Mouse (Mus musculus): ENCODE data around the gene 5031410I06Rik. TPM values are rescaled to one million over a fixed set of nuclear protein-coding genes. Genes with fewer than 3 reads are reported as not detected.
"Not testable (repeated sequence)": the region's sequence is repeated elsewhere in the genome, so short reads cannot be mapped to it uniquely, and the experiment has no call there.

Gene 5031410I06Rik
- polyA plus RNA-seq (2016; fragmentation: Nextera tagmentation; extraction: Ambion mirVana), result 0.33 TPM in 1 of 2 replicates, not detected in the other

DNA sequence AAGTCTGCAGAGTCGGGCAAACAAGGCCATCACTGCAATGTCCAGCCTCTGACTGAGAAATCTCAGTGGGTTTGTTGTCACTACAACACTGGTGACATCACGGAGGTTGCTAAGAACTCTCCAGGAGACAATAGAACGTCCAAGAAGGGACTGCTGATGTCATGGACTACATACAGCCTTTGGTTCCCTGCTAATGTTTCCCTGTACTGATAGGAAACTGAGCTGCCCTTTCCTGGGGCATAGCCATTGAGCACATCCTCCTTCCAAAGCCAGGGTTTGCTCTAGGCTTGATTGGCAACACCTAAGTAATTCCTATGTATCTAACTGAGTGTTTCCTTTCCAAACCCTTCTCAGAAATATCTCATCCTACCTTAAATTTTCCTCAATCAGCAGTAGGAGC lies at the start of gene 5031410I06Rik:
TSS of gene 5031410I06Rik (minus strand) at position 101 of the 400 bp plus-strand sequence.
- not testable (repeated sequence) for DNase-seq (ENCODE audit: low spot score); H3K27me3 ChIP-seq (ENCODE audit: insufficient read depth, poor library complexity, severe bottlenecking); H3K4me1 ChIP-seq; H3K36me3 ChIP-seq; H3K4me3 ChIP-seq; H3K9me3 ChIP-seq; H3K27ac ChIP-seq
- no CpG with 5 or more reads among the region's 3 CpGs for WGBS

DNA sequence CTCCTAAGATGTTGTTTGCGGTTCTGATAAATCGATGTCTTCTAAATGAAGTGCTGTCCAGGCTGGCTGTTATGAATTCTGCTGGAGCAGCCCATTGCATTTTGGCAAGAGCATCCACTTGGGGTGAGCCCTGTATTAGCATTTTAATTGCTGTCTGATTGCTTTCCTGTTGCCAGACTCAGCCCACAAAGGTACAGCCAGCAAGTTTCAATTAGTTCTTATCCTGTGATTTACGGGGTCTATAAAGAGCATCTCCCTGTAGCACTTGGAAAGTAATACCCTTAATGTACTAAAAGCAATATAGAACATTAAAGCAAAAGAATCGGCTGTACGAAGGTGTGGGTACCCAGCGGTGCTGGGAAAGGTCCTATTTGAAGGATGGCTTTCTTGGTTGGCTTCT lies 37.7 kb upstream of the 5031410I06Rik start:
- DNase-seq (ENCODE audit: low spot score), result no peak
- Histone ChIP-seq H3K27ac (no peak overlapping the region), H3K4me1 (no peaks in the 10 kb centered on the region), H3K4me3 (no peak overlapping the region), H3K36me3 (no peaks in the 10 kb centered on the region), H3K9me3 (no peaks in the 10 kb centered on the region), H3K27me3 (ENCODE audit: insufficient read depth, poor library complexity, severe bottlenecking) (no peaks in the 10 kb centered on the region)
- 83% methylated on average over 6 of the region's 6 CpGs for WGBS

DNA sequence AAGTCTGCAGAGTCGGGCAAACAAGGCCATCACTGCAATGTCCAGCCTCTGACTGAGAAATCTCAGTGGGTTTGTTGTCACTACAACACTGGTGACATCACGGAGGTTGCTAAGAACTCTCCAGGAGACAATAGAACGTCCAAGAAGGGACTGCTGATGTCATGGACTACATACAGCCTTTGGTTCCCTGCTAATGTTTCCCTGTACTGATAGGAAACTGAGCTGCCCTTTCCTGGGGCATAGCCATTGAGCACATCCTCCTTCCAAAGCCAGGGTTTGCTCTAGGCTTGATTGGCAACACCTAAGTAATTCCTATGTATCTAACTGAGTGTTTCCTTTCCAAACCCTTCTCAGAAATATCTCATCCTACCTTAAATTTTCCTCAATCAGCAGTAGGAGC lies 16.2 kb upstream of the 5031410I06Rik start, which contains the start of gene Gm10220:
TSS of gene Gm10220 (minus strand) at position 101 of the 400 bp plus-strand sequence.
- WGBS, result no CpG with 5 or more reads among the region's 3 CpGs

DNA sequence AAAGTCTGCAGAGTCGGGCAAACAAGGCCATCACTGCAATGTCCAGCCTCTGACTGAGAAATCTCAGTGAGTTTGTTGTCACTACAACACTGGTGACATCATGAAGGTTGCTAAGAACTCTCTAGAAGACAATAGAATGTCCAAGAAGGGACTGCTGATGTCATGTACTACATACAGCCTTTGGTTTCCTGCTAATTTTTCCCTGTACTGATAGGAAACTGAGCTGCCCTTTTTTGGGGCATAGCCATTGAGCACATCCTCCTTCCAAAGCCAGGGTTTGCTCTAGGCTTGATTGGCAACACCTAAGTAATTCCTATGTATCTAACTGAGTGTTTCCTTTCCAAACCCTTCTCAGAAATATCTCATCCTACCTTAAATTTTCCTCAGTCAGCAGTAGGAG lies 16.0 kb downstream of the 5031410I06Rik start, which contains the start of gene Gm10471:
TSS of gene Gm10471 (minus strand) at position 101 of the 400 bp plus-strand sequence.
- not testable (repeated sequence) for H3K36me3 ChIP-seq; H3K27ac ChIP-seq; H3K4me1 ChIP-seq; DNase-seq (ENCODE audit: low spot score); H3K4me3 ChIP-seq; H3K27me3 ChIP-seq (ENCODE audit: insufficient read depth, poor library complexity, severe bottlenecking); H3K9me3 ChIP-seq
- WGBS, result 48% methylated on average over 1 of the region's 1 CpGs

More for the DNA sequence above, 16.2 kb upstream of the 5031410I06Rik start, which contains the start of gene Gm10220:
- not testable (repeated sequence) for H3K9me3 ChIP-seq; H3K4me3 ChIP-seq; DNase-seq (ENCODE audit: low spot score); H3K27me3 ChIP-seq (ENCODE audit: insufficient read depth, poor library complexity, severe bottlenecking); H3K4me1 ChIP-seq; H3K27ac ChIP-seq; H3K36me3 ChIP-seq

DNA sequence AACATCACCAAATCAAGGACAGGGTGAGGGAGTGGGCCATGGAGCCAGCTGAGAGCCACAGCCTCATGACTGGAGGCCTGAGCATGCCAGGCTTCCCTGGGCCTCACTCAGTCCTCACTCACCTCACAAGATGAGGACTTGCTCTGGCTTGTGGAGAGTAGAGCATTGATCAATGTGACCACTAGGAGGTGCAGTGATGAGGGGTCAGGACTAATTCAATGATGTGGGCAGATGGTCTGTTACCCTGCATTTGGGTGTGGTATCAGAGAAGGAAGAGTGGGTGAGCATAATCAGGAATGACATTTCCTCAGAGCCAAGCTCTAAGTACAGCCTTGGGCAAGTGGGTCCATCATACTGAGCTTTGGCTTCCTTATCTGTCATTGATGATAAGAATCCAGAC lies 26.1 kb downstream of the 5031410I06Rik start:
- H3K36me3 ChIP-seq; H3K4me3 ChIP-seq; H3K27me3 ChIP-seq (ENCODE audit: insufficient read depth, poor library complexity, severe bottlenecking); DNase-seq (ENCODE audit: low spot score); H3K27ac ChIP-seq; H3K4me1 ChIP-seq; H3K9me3 ChIP-seq: not testable (repeated sequence)

DNA sequence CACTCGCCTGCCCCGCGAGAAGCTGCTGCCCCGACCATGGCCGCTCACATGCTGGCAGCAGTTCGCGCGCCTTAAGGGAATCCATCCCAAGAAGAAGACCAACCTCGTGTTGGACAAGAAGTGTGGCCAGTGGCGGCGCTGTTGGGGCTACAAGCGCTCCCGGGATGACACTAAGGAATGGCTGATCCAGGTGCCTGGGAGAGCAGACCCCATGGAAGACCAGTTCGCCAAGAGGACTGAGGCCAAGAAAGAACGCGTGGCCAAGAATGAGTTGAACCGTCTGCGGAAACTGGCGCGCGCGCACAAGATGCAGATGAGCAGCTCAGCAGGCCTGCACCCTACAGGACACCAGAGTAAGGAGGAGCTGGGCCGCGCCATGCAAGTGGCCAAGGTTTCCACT lies 34.4 kb downstream of the 5031410I06Rik start:
- no peaks in the 10 kb centered on the region for H3K27me3 ChIP-seq (ENCODE audit: insufficient read depth, poor library complexity, severe bottlenecking)
- no peak overlapping the region for H3K27ac ChIP-seq
- no peak overlapping the region for H3K4me3 ChIP-seq
- no peaks in the 10 kb centered on the region; the same call in 1 of the 2 replicates for H3K9me3 ChIP-seq
- WGBS, result 75% methylated on average over 24 of the region's 24 CpGs
- no peaks in the 10 kb centered on the region; the same call in 1 of the 2 replicates for H3K4me1 ChIP-seq
- no peaks in the 10 kb centered on the region for H3K36me3 ChIP-seq
- DNase-seq (ENCODE audit: low spot score), result no peak

DNA sequence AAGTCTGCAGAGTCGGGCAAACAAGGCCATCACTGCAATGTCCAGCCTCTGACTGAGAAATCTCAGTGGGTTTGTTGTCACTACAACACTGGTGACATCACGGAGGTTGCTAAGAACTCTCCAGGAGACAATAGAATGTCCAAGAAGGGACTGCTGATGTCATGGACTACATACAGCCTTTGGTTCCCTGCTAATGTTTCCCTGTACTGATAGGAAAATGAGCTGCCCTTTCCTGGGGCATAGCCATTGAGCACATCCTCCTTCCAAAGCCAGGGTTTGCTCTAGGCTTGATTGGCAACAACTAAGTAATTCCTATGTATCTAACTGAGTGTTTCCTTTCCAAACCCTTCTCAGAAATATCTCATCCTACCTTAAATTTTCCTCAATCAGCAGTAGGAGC lies 46.7 kb downstream of the 5031410I06Rik start, which contains the start of gene Gm7347:
TSS of gene Gm7347 (minus strand) at position 101 of the 400 bp plus-strand sequence.
- no CpG with 5 or more reads among the region's 2 CpGs for WGBS
- not testable (repeated sequence) for H3K27ac ChIP-seq; H3K4me1 ChIP-seq; H3K36me3 ChIP-seq; DNase-seq (ENCODE audit: low spot score); H3K4me3 ChIP-seq; H3K9me3 ChIP-seq; H3K27me3 ChIP-seq (ENCODE audit: insufficient read depth, poor library complexity, severe bottlenecking)

Other genes starting within 250 kb of the 5031410I06Rik start
- gene Gm21663, start 163.0 kb downstream of the 5031410I06Rik start, polyA plus RNA-seq (2016; fragmentation: Nextera tagmentation; extraction: Ambion mirVana), result not detected in 2 replicates
- 0.15 TPM in 1 of 2 replicates, not detected in the other for gene Gm21671, start 150.9 kb downstream of the 5031410I06Rik start, polyA plus RNA-seq (2016; fragmentation: Nextera tagmentation; extraction: Ambion mirVana)
- 0.09 and 0.20 TPM in 2 replicates for gene Gm21680, start 132.7 kb downstream of the 5031410I06Rik start, polyA plus RNA-seq (2016; fragmentation: Nextera tagmentation; extraction: Ambion mirVana)
- gene Gm21698, start 116.7 kb downstream of the 5031410I06Rik start, polyA plus RNA-seq (2016; fragmentation: Nextera tagmentation; extraction: Ambion mirVana), result 0.26 TPM in 1 of 2 replicates, not detected in the other
- gene Gm1979, start 100.6 kb downstream of the 5031410I06Rik start, polyA plus RNA-seq (2016; fragmentation: Nextera tagmentation; extraction: Ambion mirVana), result 0.14 and 0.18 TPM in 2 replicates
- 0.14 TPM in 1 of 2 replicates, not detected in the other for gene Gm5862, start 82.4 kb downstream of the 5031410I06Rik start, polyA plus RNA-seq (2016; fragmentation: Nextera tagmentation; extraction: Ambion mirVana)
- 0.05 and 0.26 TPM in 2 replicates for gene Speer4a, start 65.8 kb downstream of the 5031410I06Rik start, polyA plus RNA-seq (2016; fragmentation: Nextera tagmentation; extraction: Ambion mirVana)
- not detected in 2 replicates for gene Gm7347, start 46.8 kb downstream of the 5031410I06Rik start, polyA plus RNA-seq (2016; fragmentation: Nextera tagmentation; extraction: Ambion mirVana)
- not detected in 2 replicates for gene Gm10471, start 16.1 kb downstream of the 5031410I06Rik start, polyA plus RNA-seq (2016; fragmentation: Nextera tagmentation; extraction: Ambion mirVana)
- not detected in 2 replicates for gene Gm10220, start 16.1 kb upstream of the 5031410I06Rik start, polyA plus RNA-seq (2016; fragmentation: Nextera tagmentation; extraction: Ambion mirVana)
- gene Gm7361, start 152.3 kb upstream of the 5031410I06Rik start, polyA plus RNA-seq (2016; fragmentation: Nextera tagmentation; extraction: Ambion mirVana), result not detected in 2 replicates